Mouse (Mus musculus) stomach, postnatal 0 days (tissue): Measurements from ENCODE around the gene Nrip2. TPM values are rescaled to one million over a fixed set of nuclear protein-coding genes. Genes with fewer than 3 reads are reported as not detected.

Experiments used
- ATAC-seq: fragments of 200-750 bp; cut with Nextera tagmentation; 2 replicates; pipeline ENCODE4 v1.8.0; 2017; ENCODE audit not compliant: low FRiP score, low TSS enrichment
- DNase-seq: peaks from one replicate; pipeline ENCODE4 v3.0.0-alpha.2; 2016; ENCODE audit warnings: low spot score
- H3K27ac ChIP-seq: fragments of 300-500 bp; sonication (generic); replicated peaks from 2 replicates; pipeline ENCODE4 v1.5.1; 2014; ENCODE audit warnings: mild to moderate bottlenecking, control low read depth
- H3K27me3 ChIP-seq: fragments of 300-500 bp; sonication (generic); 2 replicates; pipeline ENCODE4 v1.6.1; 2014; ENCODE audit warnings: low read length; ENCODE audit not compliant: control insufficient read depth, insufficient read depth
- H3K36me3 ChIP-seq: fragments of 300-500 bp; sonication (generic); 2 replicates; pipeline ENCODE4 v1.6.1; 2014; ENCODE audit warnings: low read length, mixed read lengths; ENCODE audit not compliant: control insufficient read depth, insufficient read depth
- H3K4me1 ChIP-seq: fragments of 300-500 bp; sonication (generic); replicated peaks from 2 replicates; pipeline ENCODE4 v1.6.1; 2014; ENCODE audit warnings: antibody characterized with exemption; ENCODE audit not compliant: control insufficient read depth, insufficient read depth
- H3K4me2 ChIP-seq: fragments of 300-500 bp; sonication (generic); replicated peaks from 2 replicates; pipeline ENCODE4 v1.6.1; 2014; ENCODE audit warnings: low read depth, mild to moderate bottlenecking, control low read depth, moderate library complexity
- H3K4me3 ChIP-seq: fragments of 300-500 bp; sonication (generic); 2 replicates; pipeline ENCODE4 v1.5.1; 2014; ENCODE audit warnings: low read depth, low read length, control low read depth
- H3K9ac ChIP-seq: fragments of 300-500 bp; sonication (generic); 2 replicates; pipeline ENCODE4 v1.6.1; 2014; ENCODE audit warnings: mild to moderate bottlenecking, low read length, control low read depth, mixed read lengths
- H3K9me3 ChIP-seq: fragments of 300-500 bp; sonication (generic); 2 replicates; pipeline ENCODE4 v1.6.1; 2016; ENCODE audit warnings: low read length; ENCODE audit not compliant: control insufficient read depth
- CTCF ChIP-seq: IDR thresholded peaks from 2 replicates; pipeline ENCODE4 v1.5.1; 2016; ENCODE audit warnings: antibody characterized with exemption, low read depth, mild to moderate bottlenecking, moderate library complexity
- EP300 ChIP-seq: optimal IDR thresholded peaks from 2 replicates; pipeline ENCODE3; 2016; ENCODE audit warnings: antibody characterized with exemption
- WGBS: fragments of 180-500 bp; shearing (Covaris S2); extraction: QIAGEN DNeasy Blood & Tissue Kit; methylation state at CpG from one replicate; pipeline ENCODE4 v1.1.7; 2014; 5-methylcytosine and 5-hydroxymethylcytosine counted together
- polyA plus RNA-seq: library from polyadenylated mRNA; unstranded; fragments of >200 nt; fragmentation: Nextera tagmentation; extraction: Ambion mirVana; gene quantifications from 2 replicates; pipeline ENCODE4 v1.2.1, GENCODE M21; 2015

The Nrip2 gene
- polyA plus RNA-seq = 2.2 and 3.4 TPM in 2 replicates

DNA sequence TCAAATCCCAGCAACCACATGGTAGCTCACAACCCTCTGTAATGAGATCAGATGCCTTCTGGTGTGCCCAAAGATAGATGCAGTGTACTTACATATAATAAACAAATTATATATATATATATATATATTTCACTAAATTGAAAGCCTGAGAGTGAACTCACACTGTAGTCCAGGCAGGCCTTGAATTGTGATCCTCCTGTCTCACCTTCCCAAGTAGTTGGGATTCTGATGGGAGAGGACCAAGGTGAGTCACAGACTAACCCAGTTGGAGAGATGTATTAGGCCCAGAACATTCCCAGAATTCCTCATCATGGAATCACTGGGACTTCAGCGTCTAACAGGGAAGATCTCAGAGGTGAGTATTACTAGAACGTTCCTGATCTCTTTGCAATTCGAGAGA lies at the start of gene Nrip2:
Gene Nrip2, plus strand, starts transcription at position 301 of the 400 bp plus-strand sequence.
- H3K36me3 ChIP-seq = no peaks in the 10 kb centered on the region
- 60% methylated on average over 3 of the region's 3 CpGs for WGBS
- H3K4me3 ChIP-seq = peak within 1 kb of the TSS; percentile 14
- no peak for DNase-seq
- TF ChIP-seq EP300 (no peak), CTCF (no peak)
- peaks cover 3% of the 10 kb centered on the region; the same call in 1 of the 2 replicates for H3K4me1 ChIP-seq
- H3K4me2 ChIP-seq = peak within 1 kb of the TSS; percentile 51
- no peaks in the 10 kb centered on the region for H3K9me3 ChIP-seq
- H3K27me3 ChIP-seq = no peaks in the 10 kb centered on the region
- H3K27ac ChIP-seq = no peak within 1 kb of the TSS
- ATAC-seq = no peak
- peak within 1 kb of the TSS; percentile 43; the same call in 1 of the 2 replicates for H3K9ac ChIP-seq

- DNase-seq (no peak), ATAC-seq (no peak)
- Histone ChIP-seq H3K4me1 (no peaks in the 10 kb centered on the region), H3K27me3 (no peaks in the 10 kb centered on the region), H3K9ac (no peak overlapping the region), H3K27ac (no peak overlapping the region), H3K36me3 (peaks cover 2% of the 10 kb centered on the region; the same call in 1 of the 2 replicates), H3K4me2 (no peak overlapping the region), H3K9me3 (no peaks in the 10 kb centered on the region), H3K4me3 (no peak overlapping the region)
- 63% methylated on average over 7 of the region's 7 CpGs for WGBS
- TF ChIP-seq CTCF (no peak), EP300 (no peak)
Measured at GRCm38 (mm10) chr6:128349711-128350110, 49.4 kb upstream of the Nrip2 start.

DNA sequence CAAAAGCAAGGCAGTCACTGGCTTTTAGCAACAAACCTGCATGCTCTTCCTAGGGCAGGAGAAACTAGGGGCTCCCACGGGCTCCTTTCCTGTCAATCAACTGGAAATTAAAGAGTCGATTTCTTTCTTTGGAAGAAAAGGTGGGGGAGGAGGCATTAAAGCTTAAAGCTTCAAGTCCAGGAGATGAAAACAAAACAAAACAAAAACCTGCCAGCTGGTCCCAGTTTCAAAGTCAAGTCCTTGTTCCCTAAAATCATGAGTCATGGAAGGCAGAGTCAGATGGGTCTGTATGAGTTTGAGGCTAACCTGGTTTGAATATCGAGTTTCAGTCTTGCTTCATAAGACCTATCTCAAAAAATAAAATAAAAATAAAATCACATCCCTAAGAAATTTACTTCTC lies 45.0 kb upstream of the Nrip2 start:
- 47% methylated on average over 3 of the region's 3 CpGs for WGBS
- H3K9ac ChIP-seq = no peak overlapping the region
- H3K4me2 ChIP-seq = no peak overlapping the region; the same call in 1 of the 2 replicates
- no peak overlapping the region for H3K4me3 ChIP-seq
- ATAC-seq = no peak
- H3K36me3 ChIP-seq = peaks cover 6% of the 10 kb centered on the region
- no peak overlapping the region for H3K27ac ChIP-seq
- H3K4me1 ChIP-seq = no peaks in the 10 kb centered on the region
- no peak for DNase-seq
- no peaks in the 10 kb centered on the region for H3K27me3 ChIP-seq
- H3K9me3 ChIP-seq = no peaks in the 10 kb centered on the region
- no peak for TF ChIP-seq EP300
- TF ChIP-seq CTCF = no peak

- peaks cover 6% of the 10 kb centered on the region for H3K36me3 ChIP-seq
- H3K27ac ChIP-seq = peak overlapping the region; percentile 85
- peak overlapping the region; percentile 80 for H3K4me2 ChIP-seq
- peak overlapping the region; percentile 76 for H3K9ac ChIP-seq
- DNase-seq = no peak
- peak overlapping the region; percentile 75 for H3K4me3 ChIP-seq
- peak; percentile 73 for ATAC-seq
- H3K9me3 ChIP-seq = no peaks in the 10 kb centered on the region
- no peaks in the 10 kb centered on the region for H3K27me3 ChIP-seq
- WGBS = under 1% methylated on average over 28 of the region's 28 CpGs
- TF ChIP-seq EP300 = no peak
- no peak for TF ChIP-seq CTCF
- H3K4me1 ChIP-seq = no peaks in the 10 kb centered on the region
Measured at GRCm38 (mm10) chr6:128355201-128355681, 43.9 kb upstream of the Nrip2 start.

- under 1% methylated on average over 36 of the region's 42 CpGs for WGBS
- DNase-seq (peak; percentile 94), ATAC-seq (peak; percentile 98)
Measured at GRCm38 (mm10) chr6:128355726-128356416, 43.2 kb upstream of the Nrip2 start, which contains the start of gene Tulp3. Gene Tulp3 (minus strand): TSS chr6:128355851.

DNA sequence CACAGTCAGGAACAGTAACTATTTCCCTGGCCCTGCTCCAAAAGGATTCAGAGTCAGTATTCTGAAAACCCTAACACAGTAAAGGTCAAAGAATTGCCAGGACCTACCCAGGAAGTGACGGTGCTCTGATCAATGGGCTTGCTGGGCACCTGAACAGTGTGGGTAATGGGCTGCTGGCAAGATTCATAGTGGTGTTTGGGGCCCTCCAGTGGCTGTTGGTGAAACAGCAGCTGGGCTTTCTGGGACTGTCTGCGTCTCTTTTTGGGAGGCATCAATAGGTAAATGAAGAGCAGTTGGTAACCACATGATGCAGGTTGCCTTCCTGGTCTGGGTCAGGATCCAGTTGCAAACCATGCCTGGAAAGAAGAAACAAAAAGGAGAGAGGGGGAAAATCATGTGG lies 40.1 kb upstream of the Nrip2 start:
- WGBS = 27% methylated on average over 2 of the region's 2 CpGs
- no peak for ATAC-seq
- peak; percentile 88 for TF ChIP-seq CTCF
- TF ChIP-seq EP300 = no peak
- no peaks in the 10 kb centered on the region for H3K27me3 ChIP-seq
- H3K4me2 ChIP-seq = no peak overlapping the region
- peak; percentile 58 for DNase-seq
- H3K27ac ChIP-seq = no peak overlapping the region
- H3K4me1 ChIP-seq = peaks cover 2% of the 10 kb centered on the region; the same call in 1 of the 2 replicates
- H3K9me3 ChIP-seq = no peaks in the 10 kb centered on the region
- H3K9ac ChIP-seq = no peak overlapping the region
- H3K4me3 ChIP-seq = no peak overlapping the region
- peaks cover 4% of the 10 kb centered on the region for H3K36me3 ChIP-seq

More at GRCm38 (mm10) chr6:128355726-128356416, 43.2 kb upstream of the Nrip2 start, which contains the start of gene Tulp3:
- Histone ChIP-seq H3K27ac (peak within 1 kb of the TSS; percentile 85), H3K27me3 (no peaks in the 10 kb centered on the region), H3K36me3 (peaks cover 4% of the 10 kb centered on the region), H3K4me1 (no peaks in the 10 kb centered on the region), H3K9ac (peak within 1 kb of the TSS; percentile 76), H3K4me3 (peak within 1 kb of the TSS; percentile 75), H3K9me3 (no peaks in the 10 kb centered on the region), H3K4me2 (peak within 1 kb of the TSS; percentile 80)
- no peak for TF ChIP-seq EP300
- TF ChIP-seq CTCF = peak; percentile 5; the same call in 1 of the 2 replicates
